Comparison of ENCODE assay signal across 11 mouse cellular contexts in the genomic region with DNA sequence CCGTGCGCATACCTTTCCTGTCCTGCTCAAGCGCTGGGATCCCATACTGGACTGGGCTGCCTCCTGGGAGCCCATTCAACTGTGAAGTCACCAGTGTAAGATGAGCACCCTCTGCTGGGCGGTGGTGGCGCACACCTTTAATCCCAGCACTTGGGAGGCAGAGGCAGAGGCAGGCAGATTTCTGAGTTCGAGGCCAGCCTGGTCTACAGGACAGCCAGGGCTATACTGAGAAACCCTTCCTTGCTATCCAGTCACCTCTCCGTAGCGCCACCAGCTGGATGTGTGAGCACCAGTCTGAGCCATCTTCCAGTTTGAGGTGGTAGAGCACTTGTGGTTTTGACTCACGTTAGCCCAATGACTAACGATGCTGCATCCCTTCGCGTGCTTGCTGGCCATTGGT. TPM values are rescaled to one million over a fixed set of nuclear protein-coding genes. Genes with fewer than 3 reads are reported as not detected.
DNase-seq lines count a peak whose midpoint lies in the region; ATAC-seq and TF ChIP-seq lines count a peak whose summit lies in the region.
"Had no signal": no experiment of that assay in that cellular context is flagged by ENCODE, and none has a peak within 500 bp of the region (broad histone marks: within the 10 kb centered on the region; RNA-seq: fewer than 3 reads in every experiment).

No protein-coding gene starts in this region.

- 60% methylated on average over 12 of the region's 12 CpGs for WGBS in cerebellum, adult 2 months
- WGBS in midbrain, postnatal 0 days, result 64% methylated on average over 12 of the region's 12 CpGs
- 59% methylated on average over 12 of the region's 12 CpGs for WGBS in midbrain, embryonic 10.5 days
- 56% methylated on average over 12 of the region's 12 CpGs for WGBS in forebrain, embryonic 12.5 days

- no peak overlapping the region for H3K4me2 ChIP-seq in midbrain, postnatal 0 days (ENCODE audit: low read depth, low read length, poor library complexity, severe bottlenecking)
- no peak overlapping the region for H3K4me2 ChIP-seq in forebrain, embryonic 12.5 days
- H3K4me2 ChIP-seq: embryonic facial prominence, embryonic 13.5 days; midbrain, embryonic 12.5 days had no signal

- DNase-seq in cerebellum, adult 2 months, result no peak
- DNase-seq in cerebellum, adult 9-10 months, result no peak
- DNase-seq in midbrain, postnatal 0 days (ENCODE audit: low spot score), result no peak
- DNase-seq in midbrain, embryonic 10.5 days (ENCODE audit: low spot score), result no peak
- DNase-seq in embryo, embryonic 11 days, result peak; percentile 23
- peak; percentile 51 for DNase-seq in testis, postnatal 10 days (ENCODE audit: low spot score)
- no peak for DNase-seq in gastrocnemius, adult 18-20 months (ENCODE audit: low spot score)

- H3K27ac ChIP-seq in cerebellum, adult 2 months (ENCODE audit: insufficient read depth, low read length), result no peak overlapping the region
- H3K27ac ChIP-seq in midbrain, postnatal 0 days (ENCODE audit: low read depth, low read length), result no peak overlapping the region
- no peak overlapping the region for H3K27ac ChIP-seq in midbrain, embryonic 10.5 days (replicated peaks)
- no peak overlapping the region for H3K27ac ChIP-seq in forebrain, embryonic 12.5 days
- H3K27ac ChIP-seq: embryonic facial prominence, embryonic 13.5 days; midbrain, embryonic 12.5 days had no signal

- no peak overlapping the region for H3K9ac ChIP-seq in midbrain, postnatal 0 days (replicated peaks; ENCODE audit: low read length, poor library complexity, severe bottlenecking)
- no peak overlapping the region for H3K9ac ChIP-seq in forebrain, embryonic 12.5 days
- H3K9ac ChIP-seq: embryonic facial prominence, embryonic 13.5 days; midbrain, embryonic 12.5 days had no signal

- no peak overlapping the region for H3K4me3 ChIP-seq in cerebellum, adult 2 months (replicated peaks; ENCODE audit: insufficient read depth, low read depth, low read length)
- H3K4me3 ChIP-seq in midbrain, postnatal 0 days (ENCODE audit: low read depth, low read length), result no peak overlapping the region
- H3K4me3 ChIP-seq in midbrain, embryonic 10.5 days, result no peak overlapping the region
- H3K4me3 ChIP-seq in forebrain, embryonic 12.5 days (replicated peaks), result no peak overlapping the region
- H3K4me3 ChIP-seq: embryonic facial prominence, embryonic 13.5 days; midbrain, embryonic 12.5 days had no signal

- 0 out of 2 replicates have a peak, but pooled peaks have one; percentile 11 for TF ChIP-seq CTCF in cerebellum, adult 2 months (IDR thresholded peaks at IDR 0.05; ENCODE audit: borderline replicate concordance, insufficient read depth, low read depth, low read length)
- peak; percentile 35; the same call in 1 of the 2 replicates for TF ChIP-seq CTCF in midbrain, postnatal 0 days (IDR thresholded peaks at IDR 0.05)

- no peaks in the 10 kb centered on the region for H3K36me3 ChIP-seq in midbrain, postnatal 0 days (ENCODE audit: insufficient read depth, low read length)
- peaks cover 3% of the 10 kb centered on the region for H3K36me3 ChIP-seq in midbrain, embryonic 10.5 days
- peaks cover 6% of the 10 kb centered on the region for H3K36me3 ChIP-seq in forebrain, embryonic 12.5 days (replicated peaks)

- H3K27me3 ChIP-seq in cerebellum, adult 2 months (ENCODE audit: control insufficient read depth, insufficient read depth, low read length), result no peaks in the 10 kb centered on the region
- H3K27me3 ChIP-seq in midbrain, postnatal 0 days (ENCODE audit: insufficient read depth, low read length), result no peaks in the 10 kb centered on the region
- no peaks in the 10 kb centered on the region for H3K27me3 ChIP-seq in midbrain, embryonic 10.5 days (ENCODE audit: low read depth, poor library complexity, severe bottlenecking)
- H3K27me3 ChIP-seq in forebrain, embryonic 12.5 days, result peaks cover 4% of the 10 kb centered on the region
- H3K27me3 ChIP-seq: embryonic facial prominence, embryonic 13.5 days had no signal

- no peak for ATAC-seq in midbrain, postnatal 0 days (ENCODE audit: low FRiP score)
- no peak for ATAC-seq in forebrain, embryonic 12.5 days (ENCODE audit: low FRiP score)

- no peak for TF ChIP-seq POLR2A in cerebellum, adult 2 months (IDR thresholded peaks at IDR 0.05; ENCODE audit: borderline replicate concordance, insufficient read depth, low read length)

- H3K9me3 ChIP-seq in midbrain, postnatal 0 days (ENCODE audit: low read length), result no peaks in the 10 kb centered on the region
- H3K9me3 ChIP-seq in midbrain, embryonic 10.5 days (replicated peaks), result no peaks in the 10 kb centered on the region
- H3K9me3 ChIP-seq in forebrain, embryonic 12.5 days, result no peaks in the 10 kb centered on the region
- H3K9me3 ChIP-seq: embryonic facial prominence, embryonic 13.5 days; G1E; midbrain, embryonic 12.5 days had no signal

- H3K4me1 ChIP-seq in cerebellum, adult 2 months (ENCODE audit: control insufficient read depth, insufficient read depth, low read length), result peaks cover 3% of the 10 kb centered on the region; the same call in 1 of the 2 replicates
- peaks cover 7% of the 10 kb centered on the region; the same call in 1 of the 2 replicates for H3K4me1 ChIP-seq in midbrain, postnatal 0 days (ENCODE audit: insufficient read depth, low read length)
- H3K4me1 ChIP-seq in midbrain, embryonic 10.5 days, result peaks cover 21% of the 10 kb centered on the region
- peaks cover 21% of the 10 kb centered on the region for H3K4me1 ChIP-seq in forebrain, embryonic 12.5 days

RNA-seq across cellular contexts. Expression of gene Snrpf, which starts 3.0 kb away (rescaled TPM):
- polyA plus RNA-seq in cerebellum, adult 2 months (2012; rRNA removed), result 49.0 and 52.2 TPM in 2 replicates
- 22.2 and 34.8 TPM in 2 replicates for total RNA-seq in midbrain, postnatal 0 days (2014; rRNA removed)
- polyA plus RNA-seq in midbrain, postnatal 0 days (2015; fragmentation: Nextera tagmentation; extraction: Ambion mirVana), result 50.5 and 50.7 TPM in 2 replicates
- 165 and 191 TPM in 2 replicates for polyA plus RNA-seq in midbrain, embryonic 10.5 days (2016; fragmentation: Nextera tagmentation; extraction: Ambion mirVana)
- 1 to 10 TPM; 6.8 to 7.5 TPM for total RNA-seq in gastrocnemius, adult 18-20 months (2021)
- 155 and 156 TPM in 2 replicates for polyA plus RNA-seq in forebrain, embryonic 12.5 days (2016; fragmentation: Nextera tagmentation; extraction: Ambion mirVana)

RNA-seq across cellular contexts. Expression of gene Ntn4, which starts 48.0 kb away (rescaled TPM):
- polyA plus RNA-seq in cerebellum, adult 2 months (2012; rRNA removed), result 14.6 and 17.3 TPM in 2 replicates
- 4.6 and 5.2 TPM in 2 replicates for total RNA-seq in midbrain, postnatal 0 days (2014; rRNA removed)
- polyA plus RNA-seq in midbrain, postnatal 0 days (2015; fragmentation: Nextera tagmentation; extraction: Ambion mirVana), result 0.50 and 0.64 TPM in 2 replicates
- polyA plus RNA-seq in midbrain, embryonic 10.5 days (2016; fragmentation: Nextera tagmentation; extraction: Ambion mirVana), result 0.89 and 1.2 TPM in 2 replicates
- 10 to 100 TPM in 1 of 2 experiments, 1 to 10 TPM in 1; 9.5 to 13.4 TPM for total RNA-seq in gastrocnemius, adult 18-20 months (2021)
- 3.5 and 3.7 TPM in 2 replicates for polyA plus RNA-seq in forebrain, embryonic 12.5 days (2016; fragmentation: Nextera tagmentation; extraction: Ambion mirVana)
- polyA plus RNA-seq: G1E had no signal

RNA-seq across cellular contexts. Expression of gene Ccdc38, which starts 52.0 kb away (rescaled TPM):
- polyA plus RNA-seq in cerebellum, adult 2 months (2012; rRNA removed), result 0.03 TPM in 1 of 2 replicates, not detected in the other
- 0.14 and 4.4 TPM in 2 replicates for total RNA-seq in midbrain, postnatal 0 days (2014; rRNA removed)
- polyA plus RNA-seq in midbrain, postnatal 0 days (2015; fragmentation: Nextera tagmentation; extraction: Ambion mirVana), result 0.52 and 0.66 TPM in 2 replicates
- polyA plus RNA-seq in midbrain, embryonic 10.5 days (2016; fragmentation: Nextera tagmentation; extraction: Ambion mirVana), result 0.31 and 0.36 TPM in 2 replicates
- not detected for total RNA-seq in gastrocnemius, adult 18-20 months (2021)
- polyA plus RNA-seq in forebrain, embryonic 12.5 days (2016; fragmentation: Nextera tagmentation; extraction: Ambion mirVana), result 0.56 and 0.72 TPM in 2 replicates
- polyA plus RNA-seq: G1E had no signal

RNA-seq across cellular contexts. Expression of gene Amdhd1, which starts 52.6 kb away (rescaled TPM):
- not detected in 2 replicates for polyA plus RNA-seq in cerebellum, adult 2 months (2012; rRNA removed)
- total RNA-seq in midbrain, postnatal 0 days (2014; rRNA removed), result not detected in 2 replicates
- 0.07 TPM in 1 of 2 replicates, not detected in the other for polyA plus RNA-seq in midbrain, postnatal 0 days (2015; fragmentation: Nextera tagmentation; extraction: Ambion mirVana)
- 0.22 and 0.25 TPM in 2 replicates for polyA plus RNA-seq in midbrain, embryonic 10.5 days (2016; fragmentation: Nextera tagmentation; extraction: Ambion mirVana)
- total RNA-seq in gastrocnemius, adult 18-20 months (2021), result under 1 TPM in 1 of 2 experiments, not detected in 1; 0.12 TPM
- 0.08 and 0.21 TPM in 2 replicates for polyA plus RNA-seq in forebrain, embryonic 12.5 days (2016; fragmentation: Nextera tagmentation; extraction: Ambion mirVana)
- total RNA-seq: G1E had no signal
- polyA plus RNA-seq: G1E; midbrain, embryonic 12.5 days had no signal

Comparison
In these comparisons a context has a peak if more than half of its experiments do, and no peak if none do; other contexts are left out.
1. DNase-seq: peak in embryo, embryonic 11 days (single experiment) and testis, postnatal 10 days (single experiment); none in cerebellum, adult 2 months (0 of 2), cerebellum, adult 9-10 months (single experiment), midbrain, postnatal 0 days (single experiment), midbrain, embryonic 10.5 days (single experiment) and gastrocnemius, adult 18-20 months (single experiment).